Mouse (Mus musculus) E14TG2a.4 (cell line): Measurements from ENCODE around the gene Fam83e.

Experiments
- CTCF ChIP-seq: conservative IDR thresholded peaks from 2 replicates; pipeline ENCODE4 v1.5.1; 2014; ENCODE audit warnings: low read length
- NANOG ChIP-seq: IDR thresholded peaks from 2 replicates; pipeline ENCODE4 v1.6.1; 2014; ENCODE audit warnings: borderline replicate concordance, low read length, mixed read lengths
- POU5F1 ChIP-seq: IDR thresholded peaks from 2 replicates; pipeline ENCODE4 v1.6.1; 2014; ENCODE audit warnings: low read length, borderline replicate concordance

DNA sequence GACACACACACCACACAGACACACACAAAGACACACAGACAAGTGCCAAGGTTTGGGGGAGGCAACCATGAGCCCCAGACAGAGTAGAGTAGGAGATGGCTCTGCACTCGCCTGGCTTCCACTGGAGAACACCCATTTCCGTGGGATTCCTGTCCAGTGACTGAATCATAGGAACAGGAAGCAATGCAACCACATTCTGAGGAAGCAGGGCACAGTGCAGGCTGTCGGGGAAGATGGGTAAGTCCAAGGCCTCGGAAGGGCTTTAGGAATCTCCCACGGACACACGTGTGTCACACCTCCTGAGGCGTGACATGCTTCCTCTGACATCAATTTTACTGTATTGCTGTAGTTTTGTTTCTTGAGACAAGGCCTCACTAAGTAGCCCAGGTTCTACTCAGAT is 27.1 kb downstream of the Fam83e start:
- TF ChIP-seq CTCF (no peak), POU5F1 (no peak), NANOG (no peak)
